Mouse (Mus musculus): Measurements from ENCODE around the gene Atp6ap1l. TPM values are rescaled to one million over a fixed set of nuclear protein-coding genes. Genes with fewer than 3 reads are reported as not detected.
"Not testable (repeated sequence)": the region's sequence is repeated elsewhere in the genome, so short reads cannot be mapped to it uniquely, and the experiment has no call there.

The Atp6ap1l gene
- 0.13 and 0.14 TPM in 2 replicates for polyA plus RNA-seq (2015; fragmentation: Nextera tagmentation; extraction: Ambion mirVana)

- no peaks in the 10 kb centered on the region for H3K36me3 ChIP-seq (ENCODE audit: control insufficient read depth, insufficient read depth)
- no peak for ATAC-seq (ENCODE audit: low read depth)
- WGBS (ENCODE audit: insufficient replicate concordance): 71% methylated on average over 5 of the region's 5 CpGs
Measured at GRCm38 (mm10) chr13:90905176-90905575, at the start of gene Atp6ap1l. Gene Atp6ap1l, minus strand, starts transcription at chr13:90905355.

GRCm38 (mm10) chr13:90939600-90939999 is 34.4 kb upstream of the Atp6ap1l start:
- H3K9ac ChIP-seq (ENCODE audit: low read depth, low read length): peak overlapping the region; percentile 21; the same call in 1 of the 2 replicates
- H3K4me3 ChIP-seq (ENCODE audit: low read depth, low read length): no peak overlapping the region
- H3K27ac ChIP-seq (ENCODE audit: low read length): peak overlapping the region; percentile 52
- no peaks in the 10 kb centered on the region for H3K27me3 ChIP-seq (ENCODE audit: control insufficient read depth, insufficient read depth, low read depth, low read length)
- WGBS (ENCODE audit: insufficient replicate concordance): 50% methylated on average over 5 of the region's 5 CpGs
- peak; percentile 37 for ATAC-seq (ENCODE audit: low read depth)
- H3K4me1 ChIP-seq (ENCODE audit: control insufficient read depth, low read depth, low read length): peaks cover 20% of the 10 kb centered on the region
- no peaks in the 10 kb centered on the region for H3K9me3 ChIP-seq (replicated peaks; ENCODE audit: control insufficient read depth, low read length)
- no peaks in the 10 kb centered on the region for H3K36me3 ChIP-seq (ENCODE audit: control insufficient read depth, insufficient read depth)
- peak overlapping the region; percentile 37 for H3K4me2 ChIP-seq (ENCODE audit: low read depth, low read length)

More at GRCm38 (mm10) chr13:90905176-90905575, at the start of gene Atp6ap1l:
- Histone ChIP-seq H3K4me3 (ENCODE audit: low read depth, low read length) (no peak within 1 kb of the TSS), H3K4me2 (ENCODE audit: low read depth, low read length) (no peak within 1 kb of the TSS), H3K9me3 (replicated peaks; ENCODE audit: control insufficient read depth, low read length) (no peaks in the 10 kb centered on the region), H3K27me3 (ENCODE audit: control insufficient read depth, insufficient read depth, low read depth, low read length) (no peaks in the 10 kb centered on the region), H3K4me1 (ENCODE audit: control insufficient read depth, low read depth, low read length) (no peaks in the 10 kb centered on the region), H3K27ac (ENCODE audit: low read length) (no peak within 1 kb of the TSS), H3K9ac (ENCODE audit: low read depth, low read length) (no peak within 1 kb of the TSS)

GRCm38 (mm10) chr13:90939192-90939591 is 34.0 kb upstream of the Atp6ap1l start:
- Histone ChIP-seq H3K4me1 (ENCODE audit: control insufficient read depth, low read depth, low read length) (peaks cover 20% of the 10 kb centered on the region), H3K27me3 (ENCODE audit: control insufficient read depth, insufficient read depth, low read depth, low read length) (no peaks in the 10 kb centered on the region), H3K4me3 (ENCODE audit: low read depth, low read length) (no peak overlapping the region), H3K36me3 (ENCODE audit: control insufficient read depth, insufficient read depth) (no peaks in the 10 kb centered on the region), H3K4me2 (ENCODE audit: low read depth, low read length) (peak overlapping the region; percentile 37), H3K9me3 (replicated peaks; ENCODE audit: control insufficient read depth, low read length) (no peaks in the 10 kb centered on the region), H3K9ac (ENCODE audit: low read depth, low read length) (no peak overlapping the region), H3K27ac (ENCODE audit: low read length) (peak overlapping the region; percentile 2; the same call in 1 of the 2 replicates)
- 15% methylated on average over 6 of the region's 6 CpGs for WGBS (ENCODE audit: insufficient replicate concordance)
- peak; percentile 98 for ATAC-seq (ENCODE audit: low read depth)

GRCm38 (mm10) chr13:90935852-90936251 is 30.7 kb upstream of the Atp6ap1l start:
- no peak for ATAC-seq (ENCODE audit: low read depth)
- Histone ChIP-seq H3K4me1 (ENCODE audit: control insufficient read depth, low read depth, low read length) (peaks cover 20% of the 10 kb centered on the region), H3K4me3 (ENCODE audit: low read depth, low read length) (no peak overlapping the region), H3K4me2 (ENCODE audit: low read depth, low read length) (no peak overlapping the region), H3K27me3 (ENCODE audit: control insufficient read depth, insufficient read depth, low read depth, low read length) (no peaks in the 10 kb centered on the region), H3K9ac (ENCODE audit: low read depth, low read length) (no peak overlapping the region), H3K36me3 (ENCODE audit: control insufficient read depth, insufficient read depth) (no peaks in the 10 kb centered on the region), H3K27ac (ENCODE audit: low read length) (no peak overlapping the region), H3K9me3 (replicated peaks; ENCODE audit: control insufficient read depth, low read length) (no peaks in the 10 kb centered on the region)
- 71% methylated on average over 7 of the region's 7 CpGs for WGBS (ENCODE audit: insufficient replicate concordance)

GRCm38 (mm10) chr13:90933256-90933655 is 28.1 kb upstream of the Atp6ap1l start:
- Histone ChIP-seq H3K9me3 (replicated peaks; ENCODE audit: control insufficient read depth, low read length) (no peaks in the 10 kb centered on the region), H3K4me2 (ENCODE audit: low read depth, low read length) (no peak overlapping the region), H3K36me3 (ENCODE audit: control insufficient read depth, insufficient read depth) (no peaks in the 10 kb centered on the region), H3K4me3 (ENCODE audit: low read depth, low read length) (no peak overlapping the region), H3K27me3 (ENCODE audit: control insufficient read depth, insufficient read depth, low read depth, low read length) (no peaks in the 10 kb centered on the region), H3K4me1 (ENCODE audit: control insufficient read depth, low read depth, low read length) (no peaks in the 10 kb centered on the region), H3K27ac (ENCODE audit: low read length) (no peak overlapping the region), H3K9ac (ENCODE audit: low read depth, low read length) (no peak overlapping the region)
- no peak for ATAC-seq (ENCODE audit: low read depth)
- WGBS (ENCODE audit: insufficient replicate concordance): 61% methylated on average over 3 of the region's 3 CpGs

- H3K9ac ChIP-seq (ENCODE audit: low read depth, low read length): no peak overlapping the region
- H3K36me3 ChIP-seq (ENCODE audit: control insufficient read depth, insufficient read depth): peaks cover 17% of the 10 kb centered on the region
- H3K4me2 ChIP-seq (ENCODE audit: low read depth, low read length): no peak overlapping the region
- no peaks in the 10 kb centered on the region for H3K27me3 ChIP-seq (ENCODE audit: control insufficient read depth, insufficient read depth, low read depth, low read length)
- H3K9me3 ChIP-seq (replicated peaks; ENCODE audit: control insufficient read depth, low read length): no peaks in the 10 kb centered on the region
- no peak overlapping the region for H3K4me3 ChIP-seq (ENCODE audit: low read depth, low read length)
- 0 out of 2 replicates have a peak, but pooled peaks have one; percentile 28 for ATAC-seq (ENCODE audit: low read depth)
- peaks cover 6% of the 10 kb centered on the region; the same call in 1 of the 2 replicates for H3K4me1 ChIP-seq (ENCODE audit: control insufficient read depth, low read depth, low read length)
- no peak overlapping the region for H3K27ac ChIP-seq (ENCODE audit: low read length)
- WGBS (ENCODE audit: insufficient replicate concordance): 15% methylated on average over 5 of the region's 5 CpGs
Measured at GRCm38 (mm10) chr13:90929847-90930246, 24.7 kb upstream of the Atp6ap1l start.

- Histone ChIP-seq H3K36me3 (ENCODE audit: control insufficient read depth, insufficient read depth) (peaks cover 19% of the 10 kb centered on the region), H3K4me1 (ENCODE audit: control insufficient read depth, low read depth, low read length) (peaks cover 11% of the 10 kb centered on the region)
- not testable (repeated sequence) for H3K4me2 ChIP-seq (ENCODE audit: low read depth, low read length); H3K9me3 ChIP-seq (replicated peaks; ENCODE audit: control insufficient read depth, low read length); H3K9ac ChIP-seq (ENCODE audit: low read depth, low read length); H3K4me3 ChIP-seq (ENCODE audit: low read depth, low read length); H3K27me3 ChIP-seq (ENCODE audit: control insufficient read depth, insufficient read depth, low read depth, low read length); H3K27ac ChIP-seq (ENCODE audit: low read length); ATAC-seq (ENCODE audit: low read depth)
- 79% methylated on average over 9 of the region's 10 CpGs for WGBS (ENCODE audit: insufficient replicate concordance)
Measured at GRCm38 (mm10) chr13:90928266-90928665, 23.1 kb upstream of the Atp6ap1l start.

GRCm38 (mm10) chr13:90926938-90927633 is 21.9 kb upstream of the Atp6ap1l start:
- no peak for ATAC-seq (ENCODE audit: low read depth)
- Histone ChIP-seq H3K4me1 (ENCODE audit: control insufficient read depth, low read depth, low read length) (peaks cover 12% of the 10 kb centered on the region), H3K27ac (ENCODE audit: low read length) (peak overlapping the region; percentile 26; the same call in 1 of the 2 replicates), H3K36me3 (ENCODE audit: control insufficient read depth, insufficient read depth) (peaks cover 19% of the 10 kb centered on the region), H3K4me2 (ENCODE audit: low read depth, low read length) (no peak overlapping the region), H3K9ac (ENCODE audit: low read depth, low read length) (no peak overlapping the region), H3K4me3 (ENCODE audit: low read depth, low read length) (no peak overlapping the region), H3K9me3 (replicated peaks; ENCODE audit: control insufficient read depth, low read length) (no peaks in the 10 kb centered on the region), H3K27me3 (ENCODE audit: control insufficient read depth, insufficient read depth, low read depth, low read length) (no peaks in the 10 kb centered on the region)
- WGBS (ENCODE audit: insufficient replicate concordance): 32% methylated on average over 5 of the region's 5 CpGs

GRCm38 (mm10) chr13:90926125-90926765 is 21.1 kb upstream of the Atp6ap1l start:
- Histone ChIP-seq H3K4me1 (ENCODE audit: control insufficient read depth, low read depth, low read length) (peaks cover 14% of the 10 kb centered on the region), H3K27ac (ENCODE audit: low read length) (no peak overlapping the region), H3K9me3 (replicated peaks; ENCODE audit: control insufficient read depth, low read length) (no peaks in the 10 kb centered on the region), H3K27me3 (ENCODE audit: control insufficient read depth, insufficient read depth, low read depth, low read length) (no peaks in the 10 kb centered on the region), H3K4me3 (ENCODE audit: low read depth, low read length) (no peak overlapping the region), H3K36me3 (ENCODE audit: control insufficient read depth, insufficient read depth) (peaks cover 19% of the 10 kb centered on the region), H3K9ac (ENCODE audit: low read depth, low read length) (no peak overlapping the region), H3K4me2 (ENCODE audit: low read depth, low read length) (no peak overlapping the region)
- WGBS (ENCODE audit: insufficient replicate concordance): 40% methylated on average over 7 of the region's 7 CpGs
- ATAC-seq (ENCODE audit: low read depth): no peak
